Mouse (Mus musculus) neural tube, embryonic 15.5 days (tissue): ENCODE measurements around the gene Gm7073. TPM values are rescaled to one million over a fixed set of nuclear protein-coding genes. Genes with fewer than 3 reads are reported as not detected.

Source experiments
- microRNA counts: library from miRNA; unstranded; fragments of <30 nt; microRNA quantifications from one replicate; lab custom pipeline; 2016
- microRNA-seq: library from miRNA; unstranded; fragments of <30 nt; microRNA quantifications from one replicate; pipeline ENCODE4, GENCODE M21; 2017
- polyA plus RNA-seq: library from polyadenylated mRNA; unstranded; fragments of >200 nt; fragmentation: Nextera tagmentation; extraction: Ambion mirVana; gene quantifications from 2 replicates; pipeline ENCODE4 v1.2.1, GENCODE M21; 2015

Gm7073 gene
- polyA plus RNA-seq, 1 experiment from 2014 or later = not detected

MicroRNAs within 50 kb of the gene (microRNA counts, 519-probe panel; counts per million panel counts)
- 1,922 counts per million, percentile 37 among the panel's probes with 10 or more counts for microRNA mmu-miR-505 (lab: Ali Mortazavi, UCI)

Small RNA genes within 50 kb of the gene (microRNA-seq; reads per million reads assigned to microRNA genes)
- 115 reads per million, percentile 55 among the genes with 10 or more reads in this experiment for gene Mir505

Other genes starting within 250 kb of the Gm7073 start
- gene Atp11c, start 53.4 kb upstream of the Gm7073 start, polyA plus RNA-seq = 10.5 and 10.6 TPM in 2 replicates